Mouse (Mus musculus): ENCODE data around the gene Elk3.
"Not testable (repeated sequence)": the region's sequence is repeated elsewhere in the genome, so short reads cannot be mapped to it uniquely, and the experiment has no call there.

Gene Elk3

DNA sequence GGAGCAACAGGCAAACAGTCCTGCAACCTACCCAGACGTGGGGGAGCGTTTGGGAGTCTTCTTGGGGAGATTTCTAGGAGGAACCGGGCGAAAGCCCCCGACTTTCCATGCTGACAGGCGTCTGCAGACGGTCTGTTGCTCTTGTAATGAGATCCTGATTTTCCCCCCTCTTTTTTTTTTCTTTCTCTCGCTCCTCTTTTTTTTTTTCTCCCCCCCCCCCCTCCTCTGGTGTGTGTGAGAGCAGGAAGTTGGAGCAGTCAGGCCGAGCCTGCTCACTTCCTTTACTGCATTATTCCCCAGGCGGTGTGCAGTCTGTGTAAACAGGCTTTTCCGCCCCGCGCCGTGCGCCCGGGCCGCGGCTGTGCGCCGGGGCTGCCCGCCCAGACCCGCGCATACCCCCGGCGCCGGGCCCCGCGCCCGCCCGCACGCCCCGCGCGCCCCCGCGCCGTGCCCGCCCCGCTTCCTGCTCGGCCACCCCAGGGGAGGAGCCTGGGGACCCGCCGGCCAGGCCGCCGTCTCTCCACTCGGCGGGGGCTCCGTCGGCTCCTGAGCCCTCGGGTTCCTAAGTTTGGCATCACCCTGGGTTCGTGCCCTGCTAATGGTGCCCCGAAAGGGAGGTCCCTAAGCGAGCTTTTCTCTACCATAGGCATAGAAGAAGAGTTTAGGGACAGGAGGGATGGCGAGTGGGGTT, at the start of gene Elk3:
Gene Elk3 (minus strand): TSS at position 415 of the 691 bp plus-strand sequence.
- no peak for DNase-seq (ENCODE audit: low spot score)

DNA sequence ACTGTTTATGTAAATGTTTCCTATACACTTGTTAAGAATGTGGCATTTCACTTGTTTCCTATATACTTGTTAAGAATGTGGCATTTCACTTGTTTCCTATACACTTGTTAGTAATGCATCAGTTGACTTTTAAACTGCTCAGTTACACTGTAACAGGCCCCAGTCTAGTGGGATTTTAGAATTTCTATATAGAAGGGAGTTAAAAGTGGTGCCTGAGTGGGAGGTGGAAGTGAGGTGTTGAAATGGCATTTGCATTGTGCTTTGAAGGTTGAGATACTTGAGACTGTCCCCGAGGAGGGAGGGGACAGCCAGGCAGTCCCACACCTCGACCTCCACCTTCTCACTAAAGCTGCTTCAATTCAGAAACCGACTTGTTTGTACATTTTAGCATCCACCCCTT, 49.7 kb upstream of the Elk3 start:
- DNase-seq (ENCODE audit: low spot score) = no peak

DNA sequence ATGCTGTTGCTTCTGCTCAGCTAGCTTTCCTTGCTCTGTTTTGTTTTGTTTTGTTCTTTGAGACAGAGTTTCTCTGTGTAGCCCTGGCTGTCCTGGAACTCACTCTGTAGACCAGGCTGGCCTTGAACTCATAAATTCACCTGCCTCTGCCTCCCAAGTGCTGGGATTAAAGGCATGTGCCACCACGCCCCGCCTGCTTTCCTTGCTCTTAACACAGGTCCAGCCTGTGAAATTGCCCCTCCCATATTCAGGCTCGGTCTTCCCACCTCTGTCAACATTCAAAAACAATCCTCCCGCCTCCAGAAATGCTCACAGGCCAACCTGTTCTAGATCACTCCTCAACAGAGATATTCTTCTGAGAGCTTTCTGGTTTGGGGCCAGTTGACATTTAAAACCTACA, 49.3 kb upstream of the Elk3 start:
- not testable (repeated sequence) for DNase-seq (ENCODE audit: low spot score)

DNA sequence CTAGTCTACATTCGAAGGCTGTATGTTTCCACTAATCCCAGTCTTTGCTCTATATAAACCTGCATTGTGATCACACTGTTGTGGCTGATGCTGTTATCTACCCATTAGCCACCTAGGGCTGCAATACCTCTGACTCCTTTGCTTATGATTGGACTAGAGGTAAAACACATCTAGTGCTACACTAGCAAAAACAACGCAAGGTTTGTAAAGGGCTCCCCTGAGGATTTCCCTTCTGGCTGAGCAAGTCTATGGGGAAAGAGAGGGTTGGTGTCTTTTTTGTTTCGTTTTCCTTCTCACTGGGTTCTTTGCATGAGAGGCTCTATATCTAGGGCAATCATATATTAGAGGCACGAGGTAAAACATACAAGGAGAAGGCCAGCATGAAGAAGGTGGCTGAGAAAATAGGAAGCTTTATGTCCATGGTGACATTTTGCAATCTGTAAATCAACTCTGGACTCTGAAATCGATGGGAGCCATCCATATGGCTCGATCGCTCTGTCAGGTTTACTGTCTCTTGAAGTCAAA, 48.5 kb upstream of the Elk3 start:
- no peak for DNase-seq (ENCODE audit: low spot score)

DNA sequence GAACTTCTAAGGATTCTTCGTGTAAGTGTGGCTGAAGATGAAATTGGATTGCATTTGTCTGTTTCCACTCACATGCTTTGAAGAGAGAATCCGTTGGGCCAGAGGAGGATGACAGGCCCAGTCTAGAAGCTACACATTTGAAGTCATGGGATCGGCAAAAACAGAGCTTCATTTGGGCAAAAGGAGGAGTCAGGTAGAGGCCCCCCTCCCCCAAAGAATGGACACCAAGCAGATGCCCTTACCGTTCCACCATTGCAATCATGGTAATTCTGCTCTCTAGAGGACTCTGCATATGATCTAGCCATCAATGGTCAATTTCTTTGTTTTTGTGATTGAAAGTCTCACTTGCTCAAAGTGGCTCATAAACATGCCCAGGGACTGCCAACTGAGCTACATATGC, 47.9 kb upstream of the Elk3 start:
- no peak for DNase-seq (ENCODE audit: low spot score)

DNA sequence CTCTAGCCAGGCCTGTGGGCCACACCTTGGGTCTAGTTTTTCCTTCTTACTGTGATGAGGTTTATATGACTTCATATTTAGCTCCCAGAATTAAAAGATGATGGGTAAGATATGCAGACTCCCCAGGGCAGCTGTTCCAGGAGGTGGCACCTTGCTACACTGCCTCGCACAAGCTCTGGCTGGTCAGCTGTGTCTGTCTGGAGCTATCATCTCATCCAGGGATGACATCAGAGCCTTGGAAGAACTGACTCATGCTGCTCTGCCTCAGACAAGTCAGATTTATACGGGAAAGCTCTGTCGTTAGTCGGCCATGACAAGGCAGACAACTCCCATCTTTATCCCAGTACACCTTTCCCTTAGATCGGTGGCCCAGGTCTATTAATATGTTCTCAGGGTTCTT, 46.2 kb upstream of the Elk3 start:
- DNase-seq (ENCODE audit: low spot score) = no peak

DNA sequence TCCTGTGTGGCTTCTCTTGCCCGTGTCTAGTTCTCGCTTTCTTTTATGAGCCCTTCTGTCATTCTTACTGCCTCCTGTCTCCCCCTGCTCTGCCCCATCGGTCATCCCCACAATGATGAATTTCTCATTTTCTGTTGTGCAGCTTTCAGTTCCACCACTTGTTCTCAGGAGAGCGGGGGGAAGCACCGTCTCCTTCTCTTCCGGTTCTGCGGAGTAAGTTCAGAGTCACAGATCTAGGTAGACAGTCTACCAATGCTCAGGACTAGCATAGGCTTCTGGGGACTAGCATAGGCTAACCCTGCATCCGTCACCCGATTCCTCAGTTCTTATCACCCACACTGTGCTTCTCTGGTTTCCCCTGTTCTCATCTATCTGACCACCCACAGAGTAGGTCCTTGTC, 45.2 kb upstream of the Elk3 start:
- no peak for DNase-seq (ENCODE audit: low spot score)

DNA sequence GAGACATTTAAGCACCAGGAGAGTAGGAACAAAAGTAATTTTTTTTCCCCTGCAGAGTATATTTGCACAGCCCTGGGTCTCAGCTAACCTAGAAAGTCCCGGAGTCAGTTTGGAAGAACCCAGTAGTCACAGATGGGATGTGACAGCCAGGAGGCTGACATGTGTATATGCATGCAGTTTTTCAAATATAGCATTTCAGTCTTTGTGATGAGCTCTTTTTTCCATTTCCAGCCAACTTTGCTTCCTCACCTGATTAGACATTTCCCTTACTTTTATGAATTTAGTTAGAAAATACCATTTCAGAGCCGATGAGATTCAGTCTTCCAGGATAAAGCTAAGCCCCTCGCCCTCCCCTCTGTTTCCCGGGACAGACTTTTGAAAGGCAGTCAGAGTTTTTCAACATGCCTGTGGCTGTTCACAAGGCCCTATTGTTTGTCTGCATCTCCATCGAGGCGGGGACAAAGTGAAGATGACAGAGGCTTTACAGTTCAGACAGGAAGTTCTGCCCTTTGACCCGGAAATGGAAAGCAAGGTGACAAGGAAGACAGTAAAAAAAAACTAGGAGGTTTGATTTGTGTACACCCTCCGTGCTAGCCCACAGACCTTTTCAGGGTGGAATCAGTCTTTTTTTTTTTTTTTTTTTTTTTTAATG, 44.5 kb upstream of the Elk3 start:
- no peak for DNase-seq (ENCODE audit: low spot score)

DNA sequence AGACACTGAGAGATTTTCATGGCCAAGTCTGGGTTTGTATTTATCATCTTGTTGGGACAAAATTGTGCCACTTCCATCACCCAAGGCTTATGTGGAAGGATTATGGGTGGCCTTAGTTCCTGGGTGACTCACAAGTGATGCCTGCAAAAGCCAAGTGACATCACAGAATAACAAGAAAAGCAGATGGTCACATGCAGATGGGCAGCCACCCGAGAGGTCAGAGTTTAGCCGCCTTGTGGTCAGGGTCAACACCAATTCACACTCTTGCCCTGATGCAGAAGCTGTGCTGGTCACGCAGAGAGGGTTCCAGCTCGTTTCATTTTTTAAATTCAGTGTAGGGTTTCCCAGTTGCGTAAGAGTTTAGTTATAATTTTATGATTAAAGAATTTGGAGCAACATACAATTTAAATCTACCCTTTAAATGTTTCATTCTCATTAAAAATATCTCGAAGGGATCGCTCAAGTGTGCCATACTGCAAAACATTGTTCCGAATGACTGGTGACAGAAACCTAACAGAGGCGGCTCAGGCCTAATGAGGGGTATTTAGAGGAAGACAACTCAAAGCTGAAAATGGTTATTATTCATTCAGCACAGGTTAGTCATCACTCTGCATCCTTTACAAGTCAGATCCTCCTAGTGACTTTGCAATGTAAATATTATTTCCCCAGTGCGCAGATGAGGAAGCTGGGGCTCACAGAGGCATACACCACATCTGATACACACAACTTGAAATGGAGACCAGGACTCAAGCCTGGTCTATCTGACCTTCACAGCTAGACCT, 42.8 kb upstream of the Elk3 start:
- no peak for DNase-seq (ENCODE audit: low spot score)

DNA sequence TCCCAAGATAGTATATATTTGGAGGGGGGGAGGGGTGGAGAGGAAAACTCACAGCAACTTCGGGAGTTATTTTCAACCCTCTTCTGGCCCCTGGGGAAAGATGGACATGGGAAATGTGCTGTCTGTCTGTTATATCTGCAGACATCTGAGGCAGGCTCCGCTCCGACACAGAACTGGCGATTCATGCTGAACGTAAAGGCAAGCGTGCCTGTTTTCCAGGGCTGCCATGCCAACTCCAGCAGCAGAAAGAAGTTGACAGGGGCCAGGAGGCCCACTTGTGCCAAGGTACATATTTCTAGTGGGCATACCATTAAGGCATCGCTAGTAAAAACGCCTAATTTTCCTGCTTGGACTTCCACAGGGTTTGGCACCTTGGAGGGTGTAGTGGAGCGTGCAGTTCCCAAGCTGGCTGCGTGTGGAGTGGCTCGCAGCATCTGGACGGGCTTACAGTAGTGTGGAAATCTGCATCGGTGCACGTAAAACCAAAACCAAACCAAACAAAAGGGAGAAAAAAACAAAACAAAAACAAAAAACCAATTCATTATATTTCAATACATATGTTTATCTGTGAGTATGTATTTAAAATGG, 37.1 kb upstream of the Elk3 start:
- no peak for DNase-seq (ENCODE audit: low spot score)

DNA sequence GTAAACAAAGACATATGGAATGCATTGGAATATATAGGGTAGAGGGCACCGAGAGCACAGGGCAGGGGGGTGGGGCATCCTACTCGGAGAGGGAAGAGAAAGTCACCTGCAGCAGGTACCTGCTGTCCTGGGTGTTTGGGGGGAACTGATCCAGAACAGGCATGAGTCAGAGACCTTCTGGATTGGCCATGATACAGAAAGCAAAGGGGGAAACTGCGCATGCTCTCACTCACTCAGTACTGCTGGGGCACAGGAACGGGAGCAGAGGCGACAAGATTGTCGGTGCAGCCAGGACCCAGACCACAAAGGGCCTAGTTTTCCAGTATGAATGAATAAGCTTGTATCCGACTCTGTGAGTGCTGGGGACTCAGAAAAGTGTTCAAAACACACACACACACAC, 36.5 kb upstream of the Elk3 start:
- DNase-seq (ENCODE audit: low spot score) = no peak

DNA sequence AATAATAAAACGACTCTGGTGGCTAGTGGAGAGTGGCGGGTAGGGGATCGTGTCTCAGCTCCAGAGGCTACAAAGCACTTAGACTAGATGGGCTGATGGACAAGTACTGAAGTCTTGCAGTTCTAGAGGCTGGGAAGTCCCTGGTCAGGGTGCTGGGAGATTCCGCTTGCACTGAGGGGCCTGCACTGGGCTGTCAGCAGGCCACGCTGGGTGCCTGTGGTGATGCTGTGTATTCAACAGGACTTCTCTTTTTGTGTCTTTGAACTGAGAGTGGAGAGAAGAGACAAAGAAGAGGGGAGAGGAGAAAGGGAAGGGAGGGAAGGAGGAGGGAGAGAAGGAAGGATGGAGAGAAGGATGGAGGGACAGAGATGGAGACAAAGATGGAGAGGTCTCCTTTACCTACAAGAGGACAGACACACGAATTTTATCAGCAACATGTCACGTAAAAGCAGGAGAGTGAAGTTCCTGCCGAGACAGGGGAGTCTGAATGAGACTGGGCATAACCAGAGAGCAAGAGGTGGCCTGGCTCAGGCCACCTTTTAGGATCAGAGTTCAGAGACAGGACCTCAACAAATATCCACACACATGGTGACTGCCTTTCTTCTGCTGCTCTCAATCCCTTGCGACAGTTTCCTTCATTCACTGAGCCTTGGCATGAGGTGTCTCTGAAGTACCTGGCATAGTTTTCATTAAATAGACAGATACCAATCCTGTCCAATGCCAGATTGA, 35.4 kb upstream of the Elk3 start:
- DNase-seq (ENCODE audit: low spot score) = no peak

DNA sequence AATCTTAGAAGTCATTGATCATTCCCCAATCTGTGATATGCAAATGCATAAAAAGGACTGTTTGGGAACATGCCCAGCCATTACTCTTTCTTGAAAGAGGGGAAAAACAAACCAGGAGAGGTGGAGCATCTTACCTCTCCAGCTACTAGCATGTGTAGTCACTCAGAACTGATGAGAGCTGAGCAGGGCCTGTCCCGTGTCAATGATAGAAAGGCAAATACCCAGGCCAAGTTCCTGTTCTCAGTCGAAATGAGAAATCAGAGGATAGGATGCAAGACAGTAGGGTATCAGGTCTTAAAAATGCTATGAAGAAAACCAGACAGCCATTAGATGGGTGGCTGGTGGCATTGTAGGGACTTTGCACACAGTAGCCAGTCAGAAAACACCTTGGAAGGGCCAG, 34.6 kb upstream of the Elk3 start:
- no peak for DNase-seq (ENCODE audit: low spot score)

DNA sequence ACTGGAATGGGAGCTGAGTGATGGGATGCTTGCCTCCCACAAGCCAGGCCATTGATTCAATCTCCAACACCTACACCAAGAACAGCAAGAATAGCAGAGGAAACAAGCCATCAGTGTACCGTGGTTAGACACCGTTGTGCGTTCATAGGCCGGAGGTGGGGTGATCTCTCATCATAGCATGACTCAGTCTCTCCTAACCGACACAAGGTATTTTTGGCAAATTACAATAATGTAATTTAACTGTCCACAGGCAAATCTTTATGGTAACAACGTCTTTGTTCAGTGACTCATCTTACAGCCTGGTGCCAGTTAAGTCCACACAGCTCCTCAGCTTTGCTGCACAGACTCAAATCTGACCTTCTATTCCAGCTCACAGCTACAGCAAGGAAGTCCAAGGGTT, 32.5 kb upstream of the Elk3 start:
- no peak for DNase-seq (ENCODE audit: low spot score)

DNA sequence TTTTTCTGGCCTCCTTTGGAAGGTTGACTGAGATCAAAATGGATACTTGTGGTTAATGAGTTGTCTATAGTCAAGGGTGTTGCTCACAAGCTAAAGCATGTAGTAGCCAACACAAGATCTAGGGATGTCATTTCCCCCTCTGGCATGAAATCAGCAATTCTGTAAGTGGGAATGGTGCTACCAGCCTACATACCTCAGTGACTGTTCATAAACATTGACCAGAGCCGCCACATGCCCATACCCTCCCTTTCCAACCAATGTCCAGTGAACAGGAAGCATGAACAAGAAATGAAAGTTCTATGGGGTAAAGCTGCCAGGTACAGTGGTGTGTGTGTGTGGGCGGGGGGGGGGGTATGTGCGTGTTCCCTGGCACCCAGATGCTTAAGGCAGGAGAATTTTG, 32.1 kb upstream of the Elk3 start:
- DNase-seq (ENCODE audit: low spot score) = no peak

DNA sequence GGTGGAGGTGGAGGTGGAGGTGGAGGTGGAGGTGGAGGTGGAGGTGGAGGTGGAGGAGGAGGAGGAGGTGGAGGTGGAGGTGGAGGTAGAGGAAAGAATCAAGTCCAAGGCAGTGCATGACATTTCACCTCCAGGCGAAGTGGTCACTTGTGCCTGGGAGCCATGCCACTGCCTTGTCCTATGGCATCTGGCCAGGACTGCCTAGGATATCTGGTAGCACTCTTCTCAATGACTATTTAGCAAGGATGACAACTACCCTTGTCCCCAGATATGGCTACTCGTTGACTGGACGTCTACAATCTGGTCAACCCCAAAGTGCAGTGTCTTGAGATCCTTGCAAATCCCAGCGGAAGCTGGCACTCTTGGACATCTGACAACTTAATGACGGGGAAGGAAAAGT, 27.6 kb upstream of the Elk3 start:
- no peak for DNase-seq (ENCODE audit: low spot score)

DNA sequence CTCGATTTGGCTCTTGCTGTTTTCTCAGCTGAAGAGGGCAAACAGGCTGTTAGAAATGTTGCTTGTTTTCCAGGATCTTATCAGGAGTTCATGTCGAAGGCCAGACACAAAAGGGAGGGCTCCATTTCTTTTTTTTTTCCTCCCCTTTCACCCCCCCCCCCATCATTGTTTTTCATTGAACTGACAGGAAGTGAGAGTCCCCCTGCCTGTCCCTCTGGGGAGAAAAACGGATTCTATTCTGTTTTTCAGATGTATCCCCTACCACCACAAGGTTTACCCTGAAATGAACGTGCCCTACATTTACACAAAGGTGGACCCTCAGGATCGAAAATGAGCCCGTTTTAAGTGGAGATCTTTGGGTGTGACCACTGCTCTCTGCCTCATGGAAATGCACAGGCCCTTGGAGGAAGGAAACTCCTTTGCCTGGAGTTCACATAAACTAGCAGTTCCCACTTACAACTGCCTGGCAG, 25.6 kb upstream of the Elk3 start:
- DNase-seq (ENCODE audit: low spot score) = no peak

DNA sequence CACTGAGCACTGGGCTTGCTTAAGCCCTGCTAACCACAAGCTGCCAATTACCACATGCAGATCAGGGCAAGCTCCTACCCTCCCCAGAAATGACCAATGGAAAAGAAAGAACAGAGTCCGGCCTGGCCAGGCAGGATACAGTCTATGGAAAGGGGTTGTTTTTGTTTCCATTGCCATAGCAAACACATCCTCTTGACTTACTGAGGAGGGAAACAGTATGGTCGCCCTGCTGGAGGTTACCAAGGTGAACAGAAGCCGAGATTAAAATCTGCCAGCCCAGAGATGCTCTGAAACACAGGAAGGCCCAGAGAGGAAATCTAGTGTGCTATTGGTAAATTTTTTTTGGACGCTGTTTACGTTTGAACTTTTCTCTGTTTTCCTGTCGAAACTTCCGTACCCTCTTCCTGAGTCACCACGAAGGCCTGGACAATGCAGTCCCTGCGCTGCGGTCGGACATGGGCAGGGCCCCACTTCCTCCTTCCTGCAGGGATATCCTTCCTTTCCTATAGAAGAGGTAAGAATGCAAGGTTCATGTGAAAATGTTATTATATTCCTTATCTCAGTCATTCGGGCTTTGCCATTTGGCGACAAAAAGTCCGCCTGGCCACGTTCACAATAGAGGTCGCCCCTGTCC, 25.0 kb upstream of the Elk3 start:
- no peak for DNase-seq (ENCODE audit: low spot score)

DNA sequence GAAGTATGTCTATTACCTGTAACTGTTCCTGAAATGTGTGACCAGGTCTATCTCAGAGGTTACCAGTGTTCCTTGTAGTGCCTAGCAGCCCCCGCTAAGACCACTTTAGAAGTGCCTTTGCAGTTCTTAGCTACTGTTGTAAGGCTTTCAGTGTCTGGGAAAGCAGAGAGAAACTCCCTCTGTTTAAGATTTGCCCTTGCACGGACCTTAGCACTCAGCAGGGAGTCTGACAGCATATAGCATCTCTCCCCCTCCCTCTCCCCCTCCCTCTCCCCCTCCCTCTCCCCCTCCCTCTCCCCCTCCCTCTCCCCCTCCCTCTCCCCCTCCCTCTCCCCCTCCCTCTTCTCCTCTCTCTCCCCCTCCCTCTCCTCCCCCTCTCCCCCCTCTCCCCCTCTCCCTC, 24.1 kb upstream of the Elk3 start:
- DNase-seq (ENCODE audit: low spot score) = no peak

DNA sequence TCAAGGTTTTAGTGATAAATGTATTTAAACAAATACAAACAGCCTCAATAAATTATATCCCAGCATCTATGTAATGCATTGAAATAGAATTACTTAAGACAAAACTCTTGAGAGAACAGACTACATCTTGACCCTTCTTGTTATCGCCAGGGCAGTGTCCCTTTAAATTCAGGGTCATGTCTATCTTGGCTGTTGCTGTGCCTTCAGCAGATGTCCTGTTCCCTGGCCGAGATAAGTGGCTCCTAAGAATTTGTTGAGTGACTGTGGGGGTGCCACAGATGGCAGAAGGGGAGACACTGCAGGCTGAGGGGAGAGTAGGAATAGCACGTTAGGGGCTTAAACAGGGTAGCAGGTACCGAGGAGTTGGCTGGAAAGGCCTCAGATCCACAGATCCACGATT, 22.3 kb upstream of the Elk3 start:
- no peak for DNase-seq (ENCODE audit: low spot score)

DNA sequence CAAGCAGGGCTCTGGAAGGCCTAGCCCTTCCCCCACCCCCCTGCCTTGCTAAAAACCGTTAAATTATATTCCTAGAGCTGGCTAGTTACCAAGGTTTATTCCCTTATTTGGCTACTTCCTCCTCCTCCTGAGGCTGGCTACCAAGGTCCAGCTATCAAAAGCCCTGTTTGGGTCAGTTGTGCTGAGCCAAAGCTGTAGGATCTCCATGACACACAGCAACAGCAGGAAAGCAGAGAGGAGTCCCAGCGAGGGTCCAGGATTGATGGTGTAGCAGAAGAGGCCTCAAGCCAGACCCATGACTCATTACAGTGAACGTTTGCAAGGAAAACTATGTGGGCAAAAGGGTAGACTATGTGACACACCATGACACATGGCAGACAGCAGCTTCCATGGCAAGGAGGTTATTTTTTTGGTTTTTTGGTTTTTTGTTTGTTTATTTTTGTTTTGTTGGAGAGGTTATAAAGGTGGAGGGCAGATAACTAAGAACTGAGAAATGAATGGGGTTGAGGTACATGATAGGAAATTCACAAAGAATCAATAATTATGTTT, 21.4 kb upstream of the Elk3 start:
- no peak for DNase-seq (ENCODE audit: low spot score)
